Mouse (Mus musculus) layer of hippocampus, adult 9-10 months (tissue): ENCODE measurements around the gene Ptrhd1.

Source experiments
- DNase-seq: peaks from one replicate; pipeline ENCODE4 v3.0.0; 2022; ENCODE audit warnings: low spot score

Gene Ptrhd1

GRCm38 (mm10) chr12:4245742-4246141 lies 11.9 kb downstream of the Ptrhd1 start:
- DNase-seq = no peak

GRCm38 (mm10) chr12:4249786-4250185 lies 16.0 kb downstream of the Ptrhd1 start:
- no peak for DNase-seq

- no peak for DNase-seq
These were observed 19.2 kb downstream of the Ptrhd1 start for GRCm38 (mm10) chr12:4252742-4253655.

GRCm38 (mm10) chr12:4267765-4268164 lies 33.9 kb downstream of the Ptrhd1 start:
- DNase-seq = no peak

- peak; percentile 22 for DNase-seq
These were observed 37.3 kb downstream of the Ptrhd1 start for GRCm38 (mm10) chr12:4271078-4271477.

- no peak for DNase-seq
These were observed 45.3 kb downstream of the Ptrhd1 start for GRCm38 (mm10) chr12:4278978-4279755.

- DNase-seq = no peak
These were observed 46.1 kb downstream of the Ptrhd1 start for GRCm38 (mm10) chr12:4279878-4280277.

DNA sequence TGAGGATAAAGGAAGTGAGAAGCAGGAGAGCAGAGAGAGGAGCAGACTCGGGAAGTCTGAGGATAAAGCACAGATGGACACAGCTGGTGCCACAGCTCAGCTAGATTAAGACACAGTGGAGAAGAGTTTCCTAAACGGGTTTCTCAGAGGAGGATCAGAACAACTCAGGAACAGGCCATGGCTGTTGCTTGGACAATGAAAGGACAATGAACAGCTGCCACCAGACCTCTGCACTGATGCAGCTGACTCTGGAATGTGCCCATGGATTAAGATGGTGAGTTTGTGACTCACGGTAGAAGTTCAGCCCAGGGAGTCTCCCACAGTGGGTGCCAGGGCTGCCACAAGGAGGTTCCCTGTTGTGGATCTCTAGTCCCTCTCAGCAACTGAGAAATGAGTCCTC lies 51.4 kb downstream of the Ptrhd1 start:
- no peak for DNase-seq
